Mouse (Mus musculus): ENCODE data around the gene Sgk2.

Gene Sgk2

DNA sequence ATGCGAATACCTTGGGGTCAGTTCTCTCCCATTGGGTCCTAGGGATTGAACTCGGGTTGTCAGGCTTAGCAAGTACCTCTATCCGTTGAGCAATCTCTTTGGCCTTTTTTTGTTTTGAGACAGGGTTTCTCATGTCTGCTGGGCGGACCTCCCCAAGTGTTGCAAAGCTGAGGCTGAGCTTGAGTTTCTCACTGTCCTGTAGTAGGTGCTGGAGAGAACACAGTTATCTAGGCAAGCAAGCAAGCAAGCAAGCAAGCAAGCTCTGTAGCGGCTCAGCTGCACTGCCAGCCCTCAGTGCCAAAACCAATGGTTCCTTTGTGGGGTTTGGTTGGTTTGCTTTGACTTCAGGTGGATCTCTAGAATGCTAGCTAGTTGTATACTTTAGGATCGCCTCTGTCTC is 73.5 kb downstream of the Sgk2 start:
- no peak for DNase-seq (ENCODE audit: low spot score)

GRCm38 (mm10) chr2:163061203-163062118 is 74.3 kb downstream of the Sgk2 start:
- no peak for DNase-seq (ENCODE audit: low spot score)

GRCm38 (mm10) chr2:163062119-163062508 is 75.0 kb downstream of the Sgk2 start:
- DNase-seq (ENCODE audit: low spot score), result no peak
